Mouse (Mus musculus) MEL (cell line): ENCODE results near the gene Mapk10.

Experiments used
- CTCF ChIP-seq, 3 experiments: IDR thresholded peaks in 2 of 3; conservative IDR thresholded peaks in 1 of 3; 2 replicates each; pipeline ENCODE4 v1.5.1; 2011 to 2012; ENCODE audit warnings: low read length in 3 of 3, low read depth in 2 of 3, mild to moderate bottlenecking in 2 of 3, improper control_type of control experiment in 1 of 3, inconsistent platforms in 1 of 3, mixed read lengths in 1 of 3, moderate library complexity in 1 of 3; ENCODE audit not compliant: control insufficient read depth in 1 of 3, insufficient read depth in 1 of 3, poor library complexity in 1 of 3, severe bottlenecking in 1 of 3
- EP300 ChIP-seq, 2 experiments: IDR thresholded peaks; 2 replicates each; pipeline ENCODE4 v1.6.1; 2011; ENCODE audit warnings: improper control_type of control experiment in 2 of 2, low read length in 2 of 2, low read depth in 1 of 2, mild to moderate bottlenecking in 1 of 2
- ETS1 ChIP-seq: IDR thresholded peaks from 2 replicates; pipeline ENCODE4 v1.6.1; 2012; ENCODE audit warnings: low read depth, mild to moderate bottlenecking, inconsistent platforms, low read length, improper control_type of control experiment, moderate library complexity
- KAT2A ChIP-seq: conservative IDR thresholded peaks from 2 replicates; pipeline ENCODE4 v1.6.1; 2012; ENCODE audit warnings: low read depth, low read length, improper control_type of control experiment, inconsistent platforms
- MAX ChIP-seq: IDR thresholded peaks from 2 replicates; pipeline ENCODE4 v1.6.1; 2011; ENCODE audit warnings: low read length, improper control_type of control experiment
- POLR2AphosphoS5 ChIP-seq: IDR thresholded peaks from 2 replicates; pipeline ENCODE4 v1.6.1; 2012; ENCODE audit warnings: low read depth, borderline replicate concordance, mild to moderate bottlenecking, inconsistent platforms, low read length, moderate library complexity, mixed read lengths
- SIN3A ChIP-seq: IDR thresholded peaks from 2 replicates; pipeline ENCODE4 v1.6.1; 2012; ENCODE audit warnings: low read length, improper control_type of control experiment, inconsistent platforms
- UBTF ChIP-seq: IDR thresholded peaks from 2 replicates; pipeline ENCODE4 v1.6.1; 2012; ENCODE audit warnings: low read depth, mild to moderate bottlenecking, inconsistent platforms, low read length, improper control_type of control experiment, moderate library complexity, borderline replicate concordance; ENCODE audit not compliant: insufficient read depth
- ZNF384 ChIP-seq: IDR thresholded peaks from 2 replicates; pipeline ENCODE4 v1.6.1; 2012; ENCODE audit warnings: low read depth, mild to moderate bottlenecking, inconsistent platforms, low read length, improper control_type of control experiment

GRCm38 (mm10) chr5:103177010-103177409, 34.1 kb downstream of the Mapk10 start:
- TF ChIP-seq SIN3A (no peak), KAT2A (no peak), MAX (no peak), POLR2AphosphoS5 (no peak), ETS1 (no peak), UBTF (no peak), CTCF (IDR thresholded peaks at IDR 0.05 in 2 of 3, conservative IDR thresholded peaks at IDR 0.05 in 1 of 3; ENCODE audit: control insufficient read depth in 1 of 3, insufficient read depth in 1 of 3, low read depth in 2 of 3, low read length in 3 of 3, poor library complexity in 1 of 3, severe bottlenecking in 1 of 3) (no peak), ZNF384 (no peak), EP300 (IDR thresholded peaks at IDR 0.05; ENCODE audit: low read depth in 1 of 2, low read length in 2 of 2) (no peak)
